Mouse (Mus musculus): ENCODE data around the gene D630023F18Rik. TPM values are rescaled to one million over a fixed set of nuclear protein-coding genes. Genes with fewer than 3 reads are reported as not detected.

The D630023F18Rik gene
- total RNA-seq, 2 experiments from 2014 or later, result not detected

DNA sequence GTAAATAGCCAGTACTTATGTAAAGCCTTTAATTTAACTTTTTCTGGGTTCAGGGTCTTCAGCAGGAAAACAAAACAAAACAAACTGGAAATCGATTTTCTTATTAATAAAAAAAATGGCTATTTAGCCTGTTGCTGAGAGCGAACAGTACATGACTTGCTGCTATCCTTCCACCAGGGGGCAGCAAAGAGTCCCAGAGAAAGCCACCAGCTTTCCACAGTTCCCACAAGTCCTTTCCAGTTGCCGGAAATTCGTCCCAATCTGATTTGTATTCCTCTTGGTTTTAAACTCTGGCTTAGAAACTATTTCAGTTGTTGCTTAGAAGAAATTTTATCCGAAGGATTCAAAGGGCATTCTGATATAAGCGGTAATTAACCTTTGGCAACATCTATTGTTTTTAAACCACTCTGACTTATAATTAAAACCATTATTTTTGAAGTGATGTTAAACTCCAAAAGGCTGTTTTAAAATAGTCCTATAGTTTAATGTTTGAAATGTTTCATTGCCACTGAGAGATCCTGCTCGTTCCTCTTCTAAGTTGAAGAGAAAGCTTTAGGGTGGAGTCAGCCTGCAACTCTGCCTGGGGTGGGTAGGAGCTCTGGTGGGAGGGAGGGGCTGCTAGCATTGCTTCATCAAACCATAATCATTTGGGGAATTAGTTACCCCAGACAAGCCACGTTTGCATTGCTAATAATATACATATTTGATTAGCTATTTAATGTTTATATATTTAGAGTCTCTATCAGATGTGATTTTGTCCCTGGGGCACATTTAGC is 10.8 kb downstream of the D630023F18Rik start:
- DNase-seq (ENCODE audit: low spot score), result peak; percentile 83

- DNase-seq (ENCODE audit: low spot score), result no peak
Observed at GRCm38 (mm10) chr1:65109756-65110435, 13.1 kb downstream of the D630023F18Rik start.

GRCm38 (mm10) chr1:65109196-65109595 is 13.8 kb downstream of the D630023F18Rik start:
- DNase-seq (ENCODE audit: low spot score), result no peak

DNA sequence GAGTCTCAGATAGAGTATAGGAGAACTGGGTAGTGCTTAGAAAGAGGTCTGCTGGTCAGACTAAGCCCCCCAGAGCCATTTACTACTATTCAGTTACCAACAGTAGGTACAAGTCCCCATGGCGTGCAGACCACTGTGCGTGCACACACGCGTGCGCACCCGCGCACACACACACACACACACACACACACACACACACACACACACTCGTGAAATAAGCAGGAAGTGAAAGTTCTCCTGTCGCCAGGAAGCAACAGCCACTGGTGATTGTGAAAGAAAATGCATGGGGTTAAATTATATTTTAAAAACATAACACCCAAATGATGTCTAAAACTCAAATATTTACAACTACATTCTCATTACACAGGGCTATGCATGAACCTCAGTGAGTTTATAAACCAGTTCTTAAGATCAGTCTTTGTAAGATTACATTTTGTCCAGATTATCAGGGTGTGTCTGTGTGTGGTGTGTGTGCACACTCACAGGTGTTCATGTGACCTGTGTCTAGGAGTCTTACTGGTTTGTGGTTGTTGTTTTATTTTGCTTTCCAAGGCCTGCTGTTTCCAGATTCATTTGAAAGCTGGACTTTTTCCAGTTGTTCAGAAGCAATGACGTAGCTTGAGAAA is 15.2 kb downstream of the D630023F18Rik start:
- DNase-seq (ENCODE audit: low spot score), result no peak

DNA sequence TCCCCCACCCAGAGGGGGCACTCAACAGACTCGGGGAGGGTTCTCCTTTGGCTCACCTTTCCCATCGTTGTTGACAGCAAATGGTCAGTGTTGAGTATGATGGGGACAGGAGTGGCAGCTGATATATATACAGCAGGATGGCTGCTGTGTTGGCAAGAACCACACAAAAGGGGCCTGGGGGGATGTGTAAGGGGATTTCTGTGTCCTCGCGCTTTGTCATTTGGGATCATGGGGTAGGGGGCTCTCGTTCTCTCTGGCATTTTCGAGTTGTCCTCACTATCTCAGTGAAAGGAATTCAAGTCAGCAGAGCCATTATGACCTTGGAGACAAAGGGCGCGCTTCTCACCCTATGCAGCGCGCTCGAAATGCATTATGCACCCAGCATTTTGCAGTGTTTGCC is 19.7 kb downstream of the D630023F18Rik start, which contains the start of gene Cryga:
TSS of gene Cryga (minus strand) at position 101 of the 400 bp plus-strand sequence.
- no peak for DNase-seq (ENCODE audit: low spot score)

DNA sequence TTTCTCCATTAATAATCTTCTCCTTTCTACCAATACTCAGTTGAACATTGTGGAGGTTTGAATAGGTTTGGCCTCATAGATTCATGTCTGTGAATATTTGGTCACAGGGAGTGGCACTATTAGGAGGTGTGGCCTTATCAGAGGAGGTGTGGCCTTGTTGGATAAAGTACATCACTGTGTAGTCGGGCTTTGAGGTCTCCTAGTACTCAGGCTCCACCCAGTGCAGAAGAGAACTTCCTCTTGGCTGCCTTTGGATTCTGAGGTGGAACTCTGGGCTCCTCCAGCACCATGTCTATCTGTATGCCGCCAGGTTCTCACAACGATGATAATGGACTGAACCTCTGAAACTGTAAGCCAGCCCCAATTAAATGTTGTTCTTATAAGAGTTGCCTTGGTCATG is 26.1 kb downstream of the D630023F18Rik start:
- DNase-seq (ENCODE audit: low spot score), result no peak

DNA sequence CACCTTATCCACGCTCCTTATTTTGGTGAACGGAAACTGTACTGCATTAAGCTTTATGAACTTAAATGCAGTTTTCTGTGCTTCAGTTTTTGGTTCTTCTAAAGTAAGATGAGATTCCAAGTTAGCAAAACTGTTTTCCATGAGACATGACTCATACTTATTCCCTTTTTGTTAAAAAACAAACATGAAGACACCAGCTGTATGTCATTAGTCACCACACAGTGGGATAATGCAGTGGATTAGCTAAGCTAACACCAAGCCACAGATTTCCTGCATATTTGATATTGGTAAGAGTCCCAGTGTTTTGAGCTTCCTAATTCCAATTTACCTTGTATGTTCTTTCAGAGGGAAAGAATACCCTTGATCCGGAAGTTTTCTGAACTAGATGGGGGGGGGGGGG is 31.4 kb downstream of the D630023F18Rik start:
- no peak for DNase-seq (ENCODE audit: low spot score)

- DNase-seq (ENCODE audit: low spot score), result peak; percentile 39
Observed at GRCm38 (mm10) chr1:65090370-65090769, 32.6 kb downstream of the D630023F18Rik start.

- DNase-seq (ENCODE audit: low spot score), result peak; percentile 39
Observed at GRCm38 (mm10) chr1:65088567-65089356, 34.3 kb downstream of the D630023F18Rik start.

GRCm38 (mm10) chr1:65082188-65082587 is 40.8 kb downstream of the D630023F18Rik start, which contains the start of gene Crygb:
Crygb (minus strand) TSS chr1:65082288.
- no peak for DNase-seq (ENCODE audit: low spot score)

- DNase-seq (ENCODE audit: low spot score), result no peak
Observed at GRCm38 (mm10) chr1:65075607-65076006, 47.4 kb downstream of the D630023F18Rik start.

- no peak for DNase-seq (ENCODE audit: low spot score)
Observed at GRCm38 (mm10) chr1:65073589-65073988, 49.4 kb downstream of the D630023F18Rik start, which contains the start of gene Crygc. Crygc (minus strand) TSS chr1:65073689.

DNA sequence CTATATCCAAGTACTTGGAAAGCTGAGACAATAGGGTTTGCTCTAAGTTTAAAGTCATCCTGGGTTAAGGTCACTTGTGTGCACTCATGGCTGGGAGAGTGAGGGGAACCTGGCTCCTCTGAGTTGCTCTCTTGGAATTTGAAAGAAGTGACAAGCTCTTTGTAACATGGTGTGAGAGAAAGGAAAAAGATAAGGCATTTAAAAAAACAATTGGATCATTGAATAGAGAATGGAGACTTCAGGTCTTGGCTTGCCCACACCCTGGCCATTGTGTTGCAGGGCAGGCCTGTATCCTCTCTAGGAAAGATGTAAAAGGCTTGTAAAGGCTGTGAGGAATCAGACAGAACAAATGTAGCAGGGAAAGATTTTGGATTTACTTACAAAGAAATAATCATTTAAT is 55.2 kb downstream of the D630023F18Rik start:
- no peak for DNase-seq (ENCODE audit: low spot score)

DNA sequence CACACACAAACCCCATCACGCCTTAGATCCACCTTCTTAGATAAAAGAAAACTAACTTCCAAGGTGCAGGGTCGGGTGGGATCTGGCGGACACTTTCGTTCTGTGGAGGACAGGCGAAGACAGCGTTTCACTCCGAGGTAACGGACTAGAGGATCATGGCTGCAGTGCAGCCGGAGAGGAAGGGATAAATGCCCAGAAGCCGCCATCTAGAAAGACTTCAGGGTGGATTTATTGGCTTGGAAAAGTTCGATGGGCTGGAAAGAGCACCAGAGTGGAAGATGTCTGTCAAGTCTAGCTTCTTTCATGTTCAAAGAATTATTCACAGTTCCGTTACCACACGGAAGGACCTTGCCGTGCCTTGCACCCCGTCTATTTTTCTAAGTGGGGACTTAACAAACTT is 58.8 kb downstream of the D630023F18Rik start:
- no peak for DNase-seq (ENCODE audit: low spot score)

DNA sequence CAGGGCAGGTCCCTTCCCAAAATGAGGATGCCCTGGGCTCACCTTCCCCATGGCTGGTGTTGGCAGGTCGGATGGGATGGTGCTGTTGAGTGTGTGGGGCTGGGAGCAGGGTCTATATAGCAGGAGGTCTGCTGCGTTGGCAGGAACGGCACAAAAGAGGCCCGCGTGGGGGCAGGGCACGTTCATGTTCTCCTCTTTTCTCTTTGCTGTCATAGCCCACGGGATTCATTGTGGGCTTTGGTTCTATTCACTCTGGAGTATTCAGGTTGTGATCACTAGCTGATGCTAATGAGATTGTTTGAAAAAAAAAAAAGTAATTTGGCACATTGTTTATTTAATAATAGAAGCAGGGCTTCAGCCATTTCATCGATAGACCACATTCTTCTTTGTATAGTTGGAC is 59.7 kb downstream of the D630023F18Rik start, which contains the start of gene Crygd:
TSS of gene Crygd (minus strand) at position 101 of the 400 bp plus-strand sequence.
- no peak for DNase-seq (ENCODE audit: low spot score)

Other genes with a start within 250 kb of the D630023F18Rik start
- gene Plekhm3, start 166.4 kb downstream of the D630023F18Rik start, total RNA-seq (2021), result 1 to 10 TPM; 8.5 to 9.3 TPM
- under 1 TPM in 1 of 2 experiments, not detected in 1; 0.37 TPM for gene Akr1cl, start 90.5 kb downstream of the D630023F18Rik start, total RNA-seq (2021)
- not detected for gene Cryge, start 72.1 kb downstream of the D630023F18Rik start, total RNA-seq (2021)
- gene Crygd, start 59.8 kb downstream of the D630023F18Rik start, total RNA-seq (2021), result not detected
- not detected for gene Crygc, start 49.5 kb downstream of the D630023F18Rik start, total RNA-seq (2021)
- not detected for gene Crygb, start 40.9 kb downstream of the D630023F18Rik start, total RNA-seq (2021)
- gene Cryga, start 19.8 kb downstream of the D630023F18Rik start, total RNA-seq (2021), result not detected
- not detected for gene Gm28845, start 3.7 kb downstream of the D630023F18Rik start, total RNA-seq (2021)
- gene Idh1, start 63.3 kb upstream of the D630023F18Rik start, total RNA-seq (2021), result 10 to 100 TPM; 13.4 to 19.4 TPM
- 1 to 10 TPM; 5.1 to 5.5 TPM for gene Pikfyve, start 63.5 kb upstream of the D630023F18Rik start, total RNA-seq (2021)
- not detected for gene Pth2r, start 158.8 kb upstream of the D630023F18Rik start, total RNA-seq (2021)